Mouse (Mus musculus) lung, embryonic 16.5 days (tissue): ENCODE measurements around the gene Olfr1006. TPM values are rescaled to one million over a fixed set of nuclear protein-coding genes. Genes with fewer than 3 reads are reported as not detected.
"Not testable (repeated sequence)": the region's sequence is repeated elsewhere in the genome, so short reads cannot be mapped to it uniquely, and the experiment has no call there.

Source experiments
- ATAC-seq: fragments of 200-750 bp; cut with Nextera tagmentation; 2 replicates; pipeline ENCODE4 v1.8.0; 2017; ENCODE audit warnings: low read depth, mild to moderate bottlenecking, moderate library complexity
- H3K27ac ChIP-seq: fragments of 300-500 bp; sonication (generic); 2 replicates; pipeline ENCODE4 v1.5.1; 2014; ENCODE audit warnings: mild to moderate bottlenecking, control low read depth, low read length
- H3K27me3 ChIP-seq: fragments of 300-500 bp; sonication (generic); 2 replicates; pipeline ENCODE4 v1.6.1; 2014; ENCODE audit warnings: low read depth, low read length, mixed read lengths; ENCODE audit not compliant: control insufficient read depth, insufficient read depth
- H3K36me3 ChIP-seq: fragments of 300-500 bp; sonication (generic); 2 replicates; pipeline ENCODE4 v1.6.1; 2014; ENCODE audit warnings: low read length; ENCODE audit not compliant: control insufficient read depth, insufficient read depth
- H3K4me1 ChIP-seq: fragments of 300-500 bp; sonication (generic); replicated peaks from 2 replicates; pipeline ENCODE4 v1.6.1; 2014; ENCODE audit warnings: low read length, mixed read lengths; ENCODE audit not compliant: control insufficient read depth, insufficient read depth
- H3K4me2 ChIP-seq: fragments of 300-500 bp; sonication (generic); 2 replicates; pipeline ENCODE4 v1.6.1; 2014; ENCODE audit warnings: low read depth, low read length, control low read depth
- H3K4me3 ChIP-seq: fragments of 300-500 bp; sonication (generic); 2 replicates; pipeline ENCODE4 v1.5.1; 2014; ENCODE audit warnings: mild to moderate bottlenecking, low read length, control low read depth
- H3K9ac ChIP-seq: fragments of 300-500 bp; sonication (generic); 2 replicates; pipeline ENCODE4 v1.6.1; 2014; ENCODE audit warnings: low read length, control low read depth
- H3K9me3 ChIP-seq: fragments of 300-500 bp; sonication (generic); 2 replicates; pipeline ENCODE4 v1.6.1; 2016; ENCODE audit warnings: low read length; ENCODE audit not compliant: control insufficient read depth
- WGBS: fragments of 180-500 bp; shearing (Covaris S2); extraction: QIAGEN DNeasy Blood & Tissue Kit; methylation state at CpG from one replicate; pipeline ENCODE4 v1.1.7; 2014; 5-methylcytosine and 5-hydroxymethylcytosine counted together
- polyA plus RNA-seq: library from polyadenylated mRNA; unstranded; fragments of >200 nt; fragmentation: Nextera tagmentation; extraction: Ambion mirVana; gene quantifications from 2 replicates; pipeline ENCODE4 v1.2.1, GENCODE M21; 2015

Gene Olfr1006
- not detected in 2 replicates for polyA plus RNA-seq

- Histone ChIP-seq H3K9ac (no peak within 1 kb of the TSS), H3K9me3 (no peaks in the 10 kb centered on the region), H3K36me3 (no peaks in the 10 kb centered on the region), H3K4me2 (no peak within 1 kb of the TSS), H3K4me1 (no peaks in the 10 kb centered on the region), H3K27me3 (no peaks in the 10 kb centered on the region), H3K27ac (no peak within 1 kb of the TSS), H3K4me3 (no peak within 1 kb of the TSS)
- ATAC-seq = no peak
Measured at GRCm38 (mm10) chr2:85678667-85679066, at the start of gene Olfr1006. Gene Olfr1006, minus strand, starts transcription at chr2:85678767.

- Histone ChIP-seq H3K4me2 (no peak overlapping the region), H3K36me3 (no peaks in the 10 kb centered on the region), H3K9ac (no peak overlapping the region), H3K27ac (no peak overlapping the region), H3K4me3 (no peak overlapping the region), H3K9me3 (no peaks in the 10 kb centered on the region), H3K4me1 (no peaks in the 10 kb centered on the region), H3K27me3 (no peaks in the 10 kb centered on the region)
- ATAC-seq = no peak
- 6% methylated on average over 3 of the region's 3 CpGs for WGBS
Measured at GRCm38 (mm10) chr2:85725793-85726192, 47.2 kb upstream of the Olfr1006 start.

GRCm38 (mm10) chr2:85715119-85715518 is 36.6 kb upstream of the Olfr1006 start, which contains the start of gene Olfr1009:
Gene Olfr1009, plus strand, starts transcription at chr2:85715419.
- Histone ChIP-seq H3K4me3 (no peak within 1 kb of the TSS), H3K36me3 (no peaks in the 10 kb centered on the region), H3K27me3 (no peaks in the 10 kb centered on the region), H3K4me1 (no peaks in the 10 kb centered on the region), H3K9ac (no peak within 1 kb of the TSS), H3K9me3 (no peaks in the 10 kb centered on the region), H3K4me2 (no peak within 1 kb of the TSS), H3K27ac (no peak within 1 kb of the TSS)
- 70% methylated on average over 1 of the region's 1 CpGs for WGBS
- no peak for ATAC-seq

GRCm38 (mm10) chr2:85711159-85711558 is 32.6 kb upstream of the Olfr1006 start:
- Histone ChIP-seq H3K36me3 (no peaks in the 10 kb centered on the region), H3K9me3 (no peaks in the 10 kb centered on the region), H3K4me1 (no peaks in the 10 kb centered on the region), H3K27ac (no peak overlapping the region), H3K4me2 (no peak overlapping the region), H3K27me3 (no peaks in the 10 kb centered on the region), H3K9ac (no peak overlapping the region), H3K4me3 (no peak overlapping the region)
- no peak for ATAC-seq
- WGBS = 28% methylated on average over 1 of the region's 1 CpGs

- H3K36me3 ChIP-seq, H3K4me1 ChIP-seq, ATAC-seq, H3K27me3 ChIP-seq, H3K27ac ChIP-seq, H3K9ac ChIP-seq, H3K4me2 ChIP-seq, H3K4me3 ChIP-seq, H3K9me3 ChIP-seq: not testable (repeated sequence)
- WGBS = 54% methylated on average over 2 of the region's 2 CpGs
Measured at GRCm38 (mm10) chr2:85710680-85711079, 32.1 kb upstream of the Olfr1006 start.

GRCm38 (mm10) chr2:85689131-85689530 is 10.6 kb upstream of the Olfr1006 start, which contains the start of gene Olfr1008:
Gene Olfr1008, plus strand, starts transcription at chr2:85689431.
- no peak within 1 kb of the TSS for H3K27ac ChIP-seq
- ATAC-seq = no peak

GRCm38 (mm10) chr2:85664355-85664754 is 14.2 kb downstream of the Olfr1006 start, which contains the start of gene Olfr154:
Gene Olfr154, minus strand, starts transcription at chr2:85664455.
- H3K9ac ChIP-seq, H3K36me3 ChIP-seq, H3K4me3 ChIP-seq, H3K4me2 ChIP-seq, H3K27ac ChIP-seq, H3K27me3 ChIP-seq, ATAC-seq, H3K4me1 ChIP-seq, H3K9me3 ChIP-seq: not testable (repeated sequence)

More at GRCm38 (mm10) chr2:85689131-85689530, 10.6 kb upstream of the Olfr1006 start, which contains the start of gene Olfr1008:
- Histone ChIP-seq H3K4me3 (no peak within 1 kb of the TSS), H3K9me3 (no peaks in the 10 kb centered on the region; the same call in 1 of the 2 replicates), H3K9ac (no peak within 1 kb of the TSS), H3K4me2 (no peak within 1 kb of the TSS), H3K27me3 (no peaks in the 10 kb centered on the region), H3K4me1 (no peaks in the 10 kb centered on the region), H3K36me3 (no peaks in the 10 kb centered on the region)

- no peak for ATAC-seq
- Histone ChIP-seq H3K9me3 (no peaks in the 10 kb centered on the region), H3K27ac (no peak within 1 kb of the TSS), H3K9ac (no peak within 1 kb of the TSS), H3K36me3 (no peaks in the 10 kb centered on the region), H3K27me3 (no peaks in the 10 kb centered on the region), H3K4me3 (no peak within 1 kb of the TSS), H3K4me1 (no peaks in the 10 kb centered on the region), H3K4me2 (no peak within 1 kb of the TSS)
- WGBS = 91% methylated on average over 1 of the region's 1 CpGs
Measured at GRCm38 (mm10) chr2:85650604-85651003, 28.0 kb downstream of the Olfr1006 start, which contains the start of gene Olfr1002. Gene Olfr1002, minus strand, starts transcription at chr2:85650704.
